Mouse (Mus musculus): ENCODE results near the gene Agbl5.

Agbl5 gene

DNA sequence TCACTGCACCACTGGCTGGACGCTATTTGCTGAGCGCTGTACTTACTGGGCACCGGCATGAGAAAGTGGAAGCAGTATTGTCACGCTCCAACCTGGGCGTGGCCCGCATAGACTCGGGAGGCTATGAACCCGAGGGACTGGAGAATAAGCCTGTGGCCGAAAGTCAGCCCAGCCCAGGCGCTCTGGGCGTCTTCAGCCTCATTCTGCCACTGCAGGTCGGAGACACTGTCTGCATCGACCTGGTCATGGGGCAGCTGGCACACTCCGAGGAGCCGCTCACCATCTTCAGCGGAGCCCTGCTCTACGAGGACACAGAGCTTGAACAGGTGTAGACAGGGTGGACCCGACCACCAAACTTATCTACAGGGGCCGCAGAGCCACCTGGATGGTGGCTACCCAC is 32.1 kb downstream of the Agbl5 start:
- DNase-seq (ENCODE audit: low read depth), result no peak

DNA sequence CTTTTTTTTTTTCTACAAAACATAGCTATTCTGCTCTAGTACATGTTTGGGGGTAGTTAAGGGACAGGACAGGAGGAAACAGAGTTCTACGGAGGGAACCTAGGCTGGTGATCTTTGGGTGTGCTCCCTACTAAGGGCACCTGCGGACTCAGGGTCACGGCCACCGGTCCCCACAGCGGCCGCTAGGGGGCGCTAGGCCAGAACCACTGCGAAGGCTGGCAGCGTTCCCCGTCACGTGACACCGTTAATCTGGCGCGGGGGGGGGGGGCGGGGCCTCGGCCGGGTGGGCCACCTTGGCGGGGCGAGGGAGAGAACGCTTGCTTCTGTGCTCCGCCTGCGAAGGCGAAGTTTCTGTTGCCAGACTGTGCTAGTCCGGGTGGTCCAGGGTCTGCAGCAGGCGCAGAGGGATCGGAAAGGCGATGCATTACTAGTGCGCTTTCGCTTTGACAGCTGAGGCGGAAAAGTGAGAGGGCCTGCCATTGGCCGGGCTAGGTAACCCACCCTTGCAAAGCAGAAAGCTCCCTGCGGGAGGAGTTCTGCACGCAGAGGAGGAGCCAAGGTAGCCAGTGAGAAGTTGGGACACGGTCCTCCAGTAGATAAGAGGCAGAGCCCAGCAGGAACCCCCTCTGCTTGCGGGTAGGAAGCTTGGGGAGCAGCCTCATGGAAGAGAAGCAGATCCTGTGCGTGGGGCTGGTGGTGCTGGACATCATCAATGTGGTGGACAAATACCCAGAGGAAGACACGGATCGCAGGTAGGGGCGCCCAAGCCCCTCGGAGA is 33.0 kb downstream of the Agbl5 start, which contains the start of gene Khk:
Gene Khk, plus strand, starts transcription at position 176 of the 778 bp plus-strand sequence.
- peak; percentile 96 for DNase-seq (ENCODE audit: low read depth)

DNA sequence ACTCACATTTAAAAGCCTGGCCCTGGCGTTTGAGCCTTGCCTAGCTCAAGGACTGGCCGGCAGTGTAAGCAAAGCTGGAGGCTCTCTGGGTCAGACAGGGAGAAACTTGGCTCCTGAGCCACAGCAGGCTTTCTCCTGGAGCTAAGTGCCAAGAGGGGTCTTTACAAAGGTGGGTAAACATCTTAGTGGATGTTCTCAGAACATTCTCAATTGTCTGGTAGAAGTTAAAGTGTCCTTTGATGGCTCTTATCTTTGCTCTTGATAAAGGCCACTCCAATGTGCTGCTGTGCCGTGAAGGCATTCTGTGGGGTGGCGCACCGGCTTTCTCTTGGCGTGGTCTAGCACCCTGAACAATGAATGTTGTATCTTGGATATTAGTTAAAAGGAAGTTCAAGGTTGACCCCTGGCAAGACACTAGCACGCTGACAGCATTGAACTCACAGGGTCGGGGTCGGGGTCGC is 34.1 kb downstream of the Agbl5 start:
- peak; percentile 32 for DNase-seq (ENCODE audit: low read depth)

DNA sequence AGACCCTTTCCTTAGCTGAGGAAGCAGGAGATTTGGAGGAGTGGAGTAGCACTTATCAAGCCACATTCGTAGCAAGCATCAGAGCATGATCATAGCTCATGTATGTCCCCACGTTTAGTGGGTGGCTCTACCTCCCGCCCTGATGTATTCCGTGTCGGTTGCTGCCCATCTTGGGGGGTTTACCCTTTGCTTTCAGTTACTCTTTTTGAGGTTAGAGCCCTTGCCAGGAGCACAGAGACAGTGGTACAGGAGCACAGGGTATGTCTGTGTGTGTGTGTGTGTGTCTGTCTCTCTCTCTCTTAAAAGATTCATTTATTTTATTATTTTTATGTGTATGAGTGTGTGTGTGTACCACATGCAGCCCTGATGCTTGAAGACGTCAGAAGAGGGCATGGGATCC is 34.6 kb downstream of the Agbl5 start:
- no peak for DNase-seq (ENCODE audit: low read depth)

DNA sequence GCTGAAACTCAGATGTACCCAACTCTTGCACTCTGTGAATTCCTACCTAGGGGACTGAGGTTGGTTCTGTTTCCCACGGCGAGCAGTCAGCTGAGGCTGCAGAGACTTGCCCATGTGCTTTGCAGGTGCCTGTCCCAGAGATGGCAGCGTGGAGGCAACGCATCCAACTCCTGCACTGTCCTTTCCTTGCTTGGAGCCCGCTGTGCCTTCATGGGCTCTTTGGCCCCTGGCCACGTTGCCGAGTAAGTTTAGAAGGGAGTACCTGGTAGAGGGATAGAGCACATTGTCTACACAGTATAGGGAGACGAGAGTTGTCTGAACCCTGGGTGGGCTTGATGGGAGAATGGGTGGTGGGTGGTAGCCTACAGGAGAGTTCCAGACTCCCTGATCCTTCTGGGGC is 36.1 kb downstream of the Agbl5 start:
- no peak for DNase-seq (ENCODE audit: low read depth)

DNA sequence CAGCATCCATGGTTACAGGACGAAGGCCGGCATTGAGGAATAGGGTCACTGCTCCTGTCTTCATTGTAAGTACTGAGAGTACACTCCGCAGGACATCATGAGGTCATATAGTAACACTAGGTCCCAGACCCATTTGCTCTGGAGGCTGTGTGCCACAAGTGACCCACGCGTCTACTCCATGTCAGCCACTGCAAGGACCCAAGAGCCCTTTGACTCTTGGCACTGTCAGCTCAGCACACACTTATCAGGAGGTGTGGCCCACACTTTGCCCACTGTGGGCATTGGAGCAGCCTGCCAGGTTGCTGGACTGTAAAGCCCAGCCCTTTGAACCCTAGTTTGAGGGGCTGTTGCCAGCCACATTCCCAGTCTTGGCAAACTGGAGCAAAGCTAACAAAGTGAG is 36.7 kb downstream of the Agbl5 start:
- no peak for DNase-seq (ENCODE audit: low read depth)

DNA sequence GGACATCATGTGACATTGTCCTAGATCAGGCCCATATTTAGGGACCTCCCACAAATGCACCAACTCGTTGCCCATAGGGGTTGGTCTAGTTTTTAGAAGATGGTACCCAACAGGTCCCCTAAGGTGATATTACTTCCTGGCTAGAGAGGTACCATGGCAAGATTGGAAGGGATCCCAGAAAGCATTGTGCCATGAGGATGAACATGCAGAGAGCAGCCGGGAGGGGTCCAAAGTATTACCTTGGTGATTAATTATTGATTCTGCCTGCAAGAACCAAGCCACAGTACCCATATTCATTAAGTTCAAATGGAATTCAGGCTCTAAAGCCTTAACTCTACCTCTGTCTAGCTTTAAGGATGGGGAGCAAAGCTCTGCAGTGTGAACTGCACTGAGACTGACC is 37.6 kb downstream of the Agbl5 start:
- DNase-seq (ENCODE audit: low read depth), result no peak

DNA sequence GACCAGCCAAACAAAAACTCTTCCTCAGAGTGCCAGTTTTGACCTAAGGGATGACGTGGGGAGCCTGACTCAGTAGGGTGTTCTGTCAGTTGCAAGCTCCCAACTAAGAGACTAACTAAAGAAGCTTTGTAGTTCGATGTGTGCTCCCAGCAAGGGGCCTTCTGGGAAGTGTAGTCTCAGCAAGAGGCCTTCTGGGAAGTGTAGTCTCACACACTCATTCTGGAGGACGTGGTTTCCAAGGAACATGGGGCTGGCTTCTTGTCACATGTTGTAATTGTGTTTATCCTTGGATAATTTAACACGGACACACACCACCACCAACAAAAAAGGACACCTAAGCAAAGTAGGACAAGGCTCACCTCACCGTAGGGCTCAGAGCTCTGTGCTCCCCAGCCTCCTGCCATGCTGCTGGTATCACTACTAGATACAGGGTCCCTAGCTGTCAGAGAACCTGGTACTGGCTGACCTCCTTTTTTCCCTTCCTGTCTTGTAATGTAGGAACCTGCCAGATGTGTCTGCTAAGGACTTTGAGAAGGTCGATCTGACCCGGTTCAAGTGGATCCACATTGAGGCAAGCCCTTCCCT is 39.5 kb downstream of the Agbl5 start:
- no peak for DNase-seq (ENCODE audit: low read depth)

DNA sequence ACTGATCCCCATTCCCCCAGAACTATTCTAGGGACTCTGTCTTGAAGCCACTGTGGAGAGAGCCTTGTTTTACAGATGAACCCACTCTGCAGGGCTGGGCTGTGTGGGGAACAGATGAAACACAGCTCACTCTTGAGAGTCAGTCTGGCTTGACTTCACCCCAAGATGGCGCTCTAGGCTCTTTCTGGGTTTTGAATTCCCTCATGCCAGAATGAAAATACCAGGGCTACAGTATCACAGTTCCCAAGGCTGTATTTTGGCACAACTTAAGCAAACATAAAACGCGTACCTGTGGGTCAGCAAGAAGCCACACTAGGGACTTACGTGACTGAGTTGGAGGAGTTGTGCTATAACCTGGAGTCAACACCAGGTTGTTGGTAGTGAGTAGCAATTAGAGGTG is 41.6 kb downstream of the Agbl5 start:
- peak; percentile 64 for DNase-seq (ENCODE audit: low read depth)

DNA sequence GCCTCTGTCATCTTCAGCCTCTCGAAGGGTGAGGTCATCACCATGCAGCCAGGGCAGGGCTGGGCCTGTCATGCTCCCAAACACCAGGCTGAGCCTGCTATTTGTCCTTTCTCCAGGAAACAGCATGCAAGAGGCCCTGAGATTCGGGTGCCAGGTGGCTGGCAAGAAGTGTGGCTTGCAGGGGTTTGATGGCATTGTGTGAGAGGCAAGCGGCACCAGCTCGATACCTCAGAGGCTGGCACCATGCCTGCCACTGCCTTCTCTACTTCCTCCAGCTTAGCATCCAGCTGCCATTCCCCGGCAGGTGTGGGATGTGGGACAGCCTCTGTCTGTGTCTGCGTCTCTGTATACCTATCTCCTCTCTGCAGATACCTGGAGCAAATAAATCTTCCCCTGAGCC is 42.4 kb downstream of the Agbl5 start:
- no peak for DNase-seq (ENCODE audit: low read depth)

DNA sequence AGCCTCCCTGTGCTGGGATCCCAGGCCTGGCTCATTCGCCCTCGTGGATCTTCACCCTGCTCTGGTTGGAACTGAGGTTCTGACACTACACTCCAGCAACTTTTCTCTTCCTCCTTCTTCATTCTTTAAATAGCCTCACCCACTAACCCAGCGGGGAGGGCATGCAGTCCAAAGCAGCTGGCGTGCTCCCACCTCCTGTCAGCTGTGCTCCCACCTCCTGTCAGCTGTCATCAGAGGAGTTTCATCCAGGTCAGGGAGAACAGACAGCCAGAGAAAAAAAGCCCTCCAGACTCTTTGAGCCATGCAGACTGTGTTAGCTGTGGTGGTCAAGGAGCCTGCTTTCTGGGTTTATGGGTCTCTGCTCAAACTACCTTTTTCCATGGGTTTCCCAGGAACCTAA is 42.9 kb downstream of the Agbl5 start:
- DNase-seq (ENCODE audit: low read depth), result no peak

DNA sequence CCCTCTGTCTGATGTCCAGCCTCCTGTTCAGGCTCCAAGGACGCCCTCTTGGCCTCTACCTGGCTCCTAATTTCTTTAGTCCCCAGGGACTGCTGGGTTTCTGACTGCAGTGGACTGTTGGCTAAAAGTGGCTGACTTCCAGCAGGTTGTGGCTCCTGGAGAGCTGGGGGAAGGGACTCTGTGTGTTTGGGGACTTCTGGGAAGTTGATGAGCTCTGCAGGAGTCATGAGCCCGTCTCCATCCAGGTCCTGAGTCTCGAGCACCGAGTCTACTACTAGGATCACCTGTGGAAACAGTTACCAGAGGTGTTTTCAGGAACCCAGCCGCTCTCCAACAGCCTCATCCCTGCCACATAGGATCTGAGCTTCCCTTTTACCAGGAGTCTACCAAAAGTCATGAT is 45.2 kb downstream of the Agbl5 start:
- no peak for DNase-seq (ENCODE audit: low read depth)

DNA sequence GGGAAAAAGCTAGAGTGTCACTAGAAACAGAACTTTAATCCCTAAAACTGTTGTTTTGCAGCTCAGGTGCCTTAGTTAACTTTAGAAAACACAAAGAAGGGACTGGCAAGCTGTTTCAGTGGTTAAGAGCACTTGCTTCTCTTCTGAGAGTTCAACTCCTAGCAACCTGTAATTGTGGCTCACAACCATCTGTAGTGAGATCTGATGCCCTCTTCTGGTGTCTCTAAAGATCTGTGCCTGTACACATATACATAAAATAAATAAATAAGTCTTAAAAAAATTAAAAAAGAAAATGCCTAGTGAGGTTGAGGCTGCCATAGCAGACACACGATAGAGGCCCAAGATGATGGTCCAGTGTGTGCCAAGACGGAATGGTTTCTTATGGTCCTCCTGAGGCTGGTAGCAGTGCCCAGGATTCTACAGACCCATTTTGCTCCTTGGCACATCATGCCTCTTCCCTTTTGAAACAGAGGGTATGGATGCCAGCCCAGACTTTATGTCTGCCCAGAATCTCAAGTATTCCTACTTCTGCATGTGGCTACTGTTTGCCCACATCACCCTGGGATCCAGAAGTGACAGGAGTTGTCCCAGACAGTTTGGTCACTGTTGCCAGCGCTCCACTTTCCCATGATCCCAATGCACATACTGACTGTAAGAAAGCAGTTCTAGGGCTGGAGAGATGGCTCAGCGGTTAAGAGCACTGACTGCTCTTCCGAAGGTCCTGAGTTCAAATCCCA is 46.4 kb downstream of the Agbl5 start:
- peak; percentile 37 for DNase-seq (ENCODE audit: low read depth)

DNA sequence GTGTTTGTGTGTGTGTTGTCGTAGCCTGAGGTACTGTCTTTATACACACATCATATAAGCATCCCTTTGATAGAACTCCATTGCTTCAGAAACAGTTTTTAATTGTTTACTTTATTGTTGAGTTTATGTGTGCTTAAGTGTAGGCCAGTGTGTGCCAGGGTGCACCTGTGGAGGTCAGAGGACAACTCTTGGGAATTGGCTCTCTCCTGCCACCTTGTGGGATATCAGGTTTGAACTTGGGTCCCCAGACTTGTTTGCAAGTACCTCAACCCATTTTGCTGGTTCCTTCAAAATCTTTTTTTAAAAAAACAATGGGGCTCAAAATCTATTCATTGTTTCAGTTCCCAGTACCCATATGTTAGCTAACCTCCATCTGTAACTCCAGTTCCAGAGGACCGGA is 54.5 kb downstream of the Agbl5 start:
- DNase-seq (ENCODE audit: low read depth), result peak; percentile 57

DNA sequence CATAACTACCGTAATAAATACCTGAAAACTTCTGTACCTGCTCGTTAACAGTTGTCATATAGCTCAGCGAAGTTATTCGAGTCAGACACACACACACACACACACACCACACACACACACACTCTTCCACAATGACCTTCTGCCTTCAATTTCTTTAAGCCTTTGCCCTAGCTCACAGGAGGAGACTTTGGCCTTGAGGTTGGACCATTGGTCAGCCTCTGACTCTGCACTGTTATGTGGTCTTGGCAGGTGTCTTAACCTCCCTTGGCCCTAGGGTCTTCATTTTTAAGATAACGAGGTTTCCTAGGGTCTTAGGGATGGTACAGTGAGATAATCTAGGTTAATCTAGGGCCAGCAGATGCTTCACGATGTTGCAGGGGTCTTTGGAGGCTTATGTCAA is 55.9 kb downstream of the Agbl5 start:
- no peak for DNase-seq (ENCODE audit: low read depth)

DNA sequence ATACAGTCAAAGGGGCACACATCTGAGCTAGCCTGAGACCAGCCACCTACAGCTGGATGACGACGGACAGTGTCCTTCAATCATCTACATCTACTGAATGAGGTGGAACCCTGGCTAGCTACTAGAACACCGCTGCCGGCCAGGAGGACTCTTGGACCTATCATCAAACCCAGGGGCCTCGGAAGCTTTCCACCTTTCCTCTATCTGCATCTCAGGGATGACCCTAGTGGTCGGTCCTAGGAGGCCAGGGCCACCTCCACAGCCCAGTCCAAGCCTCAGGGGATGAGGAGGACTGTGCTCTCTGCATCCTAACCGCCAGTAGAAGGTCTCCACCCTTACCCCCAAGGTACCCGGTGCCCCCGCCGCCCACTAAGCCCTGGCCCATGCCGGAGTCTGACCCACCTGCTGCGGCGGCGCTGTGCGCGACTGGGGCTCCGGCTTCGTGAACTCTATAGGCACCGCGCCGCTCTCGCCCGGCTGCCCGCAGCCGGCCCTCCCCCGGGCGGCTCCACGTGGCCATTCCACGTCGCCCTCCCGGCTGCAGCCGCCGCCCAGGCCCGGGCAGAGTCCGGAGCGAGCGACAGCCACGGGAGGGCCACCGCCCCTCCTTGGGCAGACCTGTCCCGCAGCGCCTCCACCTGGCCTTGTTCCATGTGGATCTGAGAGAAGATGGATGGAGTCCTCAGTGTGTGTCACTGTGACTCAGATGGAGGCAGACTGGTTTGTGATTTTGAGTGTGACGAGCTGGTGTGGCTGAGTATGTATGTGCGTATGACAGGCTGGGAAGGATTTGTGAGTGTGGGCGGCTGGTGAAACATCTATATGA is 56.7 kb downstream of the Agbl5 start, which contains the start of gene Cgref1:
Gene Cgref1, minus strand, starts transcription at position 636 of the 826 bp plus-strand sequence.
- no peak for DNase-seq (ENCODE audit: low read depth)

DNA sequence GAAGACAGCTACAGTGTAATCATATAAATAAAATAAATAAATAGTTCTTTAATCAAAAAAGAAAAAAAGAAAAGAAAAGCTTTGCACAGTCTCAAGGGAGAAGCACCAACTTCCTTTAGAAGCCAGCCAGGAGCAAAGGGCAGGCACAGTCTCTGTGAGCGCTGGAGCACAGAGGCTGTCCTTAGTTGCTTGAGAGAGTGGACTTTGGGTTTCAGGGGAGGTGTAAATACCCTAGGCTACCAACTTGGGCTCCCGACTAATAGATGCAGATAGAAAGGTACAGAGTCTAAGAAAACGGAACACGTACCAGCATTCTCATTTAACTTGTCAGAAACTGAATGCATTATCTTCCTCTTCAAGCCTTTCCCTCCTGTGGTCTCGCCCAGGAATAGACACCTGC is 60.1 kb downstream of the Agbl5 start:
- no peak for DNase-seq (ENCODE audit: low read depth)

DNA sequence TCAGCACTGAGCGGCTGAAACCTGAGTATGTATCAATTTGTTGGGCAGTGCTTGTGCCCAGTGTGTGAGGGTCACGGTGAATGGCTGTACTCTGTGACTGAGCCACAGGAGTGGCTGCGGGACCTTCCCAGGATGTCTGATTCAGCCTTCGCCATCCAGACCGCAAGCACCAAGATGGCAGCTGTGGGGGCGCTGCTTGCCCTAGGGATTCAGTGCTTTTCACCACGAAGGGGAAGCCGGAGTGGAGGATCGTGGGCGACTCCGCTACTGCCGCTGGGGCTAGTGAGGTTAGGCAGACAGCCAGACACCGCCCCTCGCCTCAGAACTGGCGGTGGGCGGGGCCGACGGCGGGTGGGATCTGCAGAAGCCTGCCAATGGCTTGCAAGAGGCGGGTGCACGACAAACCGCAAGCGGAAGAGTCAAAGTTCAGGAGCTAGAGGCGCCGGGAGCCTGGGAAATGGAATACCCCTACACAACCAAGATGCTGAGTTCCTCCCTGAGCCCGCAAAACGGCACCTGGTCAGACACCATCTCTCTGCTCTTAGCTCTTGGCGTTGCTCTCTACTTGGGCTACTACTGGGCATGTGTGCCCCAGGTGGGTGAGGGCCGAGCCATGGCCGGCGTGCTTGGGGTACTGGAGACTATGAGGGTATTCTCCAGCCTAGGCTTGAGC is 61.3 kb downstream of the Agbl5 start:
- DNase-seq (ENCODE audit: low read depth), result peak; percentile 96

DNA sequence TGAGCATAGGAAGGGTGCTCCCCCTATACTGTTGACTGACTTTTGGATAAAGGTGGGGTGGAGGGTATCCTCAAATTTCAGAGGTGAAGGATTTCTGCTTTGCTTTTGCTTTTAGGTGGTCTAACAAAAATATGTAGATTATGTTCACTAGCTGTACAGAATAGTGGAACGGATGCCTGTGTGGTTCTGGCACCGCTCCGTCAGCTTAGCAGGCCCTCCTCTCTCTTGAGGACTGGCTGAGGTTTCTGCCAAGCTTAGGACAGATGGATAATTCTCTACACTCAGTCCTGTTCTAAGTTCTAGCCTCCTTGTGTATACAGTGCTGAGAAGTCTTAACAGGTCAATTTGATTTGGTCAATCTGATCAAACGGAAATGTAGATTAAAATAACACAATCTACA is 62.0 kb downstream of the Agbl5 start:
- DNase-seq (ENCODE audit: low read depth), result peak; percentile 26

DNA sequence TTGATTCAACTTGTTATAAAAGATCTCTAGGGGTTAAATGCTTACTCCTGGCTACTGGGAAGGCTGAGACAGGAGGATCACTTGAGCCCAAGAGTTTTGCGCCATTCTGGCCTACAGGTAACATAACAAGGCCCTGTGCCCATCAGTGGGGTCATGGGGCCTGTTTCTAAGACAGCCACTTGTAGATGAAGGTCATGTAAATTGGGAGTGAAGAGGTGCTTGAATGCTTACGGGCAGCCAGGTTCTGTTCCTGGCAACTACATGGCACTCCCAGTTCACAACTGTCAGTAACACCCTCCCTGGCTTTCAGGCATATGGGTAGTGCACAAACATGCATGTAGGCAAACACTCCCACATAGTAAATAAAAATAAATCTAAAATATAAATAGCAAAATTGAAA is 62.4 kb downstream of the Agbl5 start:
- DNase-seq (ENCODE audit: low read depth), result no peak

DNA sequence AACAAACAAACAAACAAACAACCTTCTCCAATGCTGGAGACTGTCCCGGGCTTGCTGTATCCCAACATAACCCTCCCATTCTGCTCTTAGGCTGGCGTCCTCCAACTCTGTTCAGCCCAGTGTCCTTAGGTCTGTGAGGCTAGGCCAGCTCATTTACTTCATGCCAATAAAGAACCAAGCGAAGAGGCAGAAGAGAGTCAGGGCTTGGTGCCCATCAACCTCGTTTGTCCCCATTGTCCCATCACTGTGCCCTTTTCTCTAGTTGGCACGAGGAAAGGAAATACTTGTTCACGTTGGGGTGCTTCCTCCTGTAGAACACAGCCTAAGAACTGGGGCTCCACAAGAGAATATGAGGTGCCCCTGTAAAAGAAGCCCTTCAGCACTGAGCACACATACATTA is 63.2 kb downstream of the Agbl5 start:
- DNase-seq (ENCODE audit: low read depth), result no peak

DNA sequence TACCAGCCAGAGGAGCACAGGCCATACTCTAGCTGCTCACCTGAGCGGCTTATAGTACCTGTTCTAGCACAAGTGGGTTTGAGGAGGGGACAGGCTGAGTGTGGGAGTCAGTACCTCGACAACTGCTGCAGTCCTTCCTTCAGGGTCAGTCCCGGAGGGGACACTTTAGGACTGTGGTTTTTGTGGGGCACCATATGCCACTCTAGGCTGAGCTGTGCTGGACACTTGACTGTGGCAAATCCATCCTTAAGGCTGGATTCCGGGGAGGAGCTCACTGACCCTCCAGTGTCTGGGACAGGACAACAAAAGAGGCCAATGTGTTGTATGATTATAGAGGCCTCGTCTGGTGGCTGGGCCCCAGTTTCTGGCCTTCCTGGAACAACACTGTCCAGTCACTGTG is 64.1 kb downstream of the Agbl5 start:
- DNase-seq (ENCODE audit: low read depth), result no peak

Data from 416B (cell line).